Mouse (Mus musculus): ENCODE measurements at regions not wholly inside any gene's neighbourhood (a gene's known extent, or its start where the extent isn't known, plus 50 kb on each side); places are given as distances from the start of the nearest gene placed in this dataset.

GRCm38 (mm10) chr15:7716188-7716587, 94.5 kb upstream of the Gdnf start:
- TF ChIP-seq MAFK (IDR thresholded peaks at IDR 0.05; ENCODE audit: insufficient read depth, low read depth, low read length) (no peak), CHD2 (IDR thresholded peaks at IDR 0.05; ENCODE audit: low read depth, low read length) (no peak)

Measured in ES-E14 (cell line).